8 mouse cellular contexts compared by ENCODE assay signal in genomic region chr10:74920853-74921567, GRCm38 (mm10). TPM values are rescaled to one million over a fixed set of nuclear protein-coding genes. Genes with fewer than 3 reads are reported as not detected.
DNase-seq lines count a peak whose midpoint lies in the region; ATAC-seq and TF ChIP-seq lines count a peak whose summit lies in the region.

No protein-coding gene starts in this region.

- peak; percentile 27 for DNase-seq in 3134 (ENCODE audit: extremely low read depth, insufficient read length, low spot score)
- DNase-seq in B cell, adult 2 months = peak; percentile 45 to 46
- peak; percentile 49 for DNase-seq in heart, postnatal 0 days (ENCODE audit: low spot score)
- DNase-seq in kidney, postnatal 25 days = peak; percentile 72 to 78
- no peak for DNase-seq in gastrocnemius, postnatal 36 days

- H3K36me3 ChIP-seq in heart, postnatal 0 days (replicated peaks; ENCODE audit: control insufficient read depth, insufficient read depth, low read length) = no peaks in the 10 kb centered on the region
- H3K36me3 ChIP-seq in small intestine, adult 2 months (ENCODE audit: control insufficient read depth, insufficient read depth, low read length) = no peaks in the 10 kb centered on the region

- whole genome bisulfite sequencing in heart, postnatal 0 days = 37% methylated on average over 17 of the region's 17 CpGs
- 16% methylated on average over 17 of the region's 17 CpGs for WGBS in small intestine, adult 2 months

- H3K9me3 ChIP-seq in heart, postnatal 0 days (replicated peaks; ENCODE audit: control insufficient read depth, low read length) = no peaks in the 10 kb centered on the region

- peak; percentile 83 for ATAC-seq in common myeloid progenitor, adult 5-6 weeks (replicated peaks; ENCODE audit: low read depth, poor library complexity, severe bottlenecking)
- peak; percentile 45; the same call in 1 of the 2 replicates for ATAC-seq in heart, postnatal 0 days (ENCODE audit: insufficient read depth, low read depth)
- peak; percentile 82 for ATAC-seq in megakaryocyte progenitor cell, adult 5-6 weeks (replicated peaks; ENCODE audit: poor library complexity)

- no peak for TF ChIP-seq EP300 in heart, postnatal 0 days (IDR thresholded peaks at IDR 0.05; ENCODE audit: low read depth)

- H3K27ac ChIP-seq in heart, postnatal 0 days (ENCODE audit: low read depth) = no peak overlapping the region
- no peak overlapping the region for H3K27ac ChIP-seq in small intestine, adult 2 months (ENCODE audit: insufficient read depth, low read depth, low read length)

- intact Hi-C loops in gastrocnemius, postnatal 36 days (cut with DNase I) = no loop called here

- no peak overlapping the region for H3K4me2 ChIP-seq in heart, postnatal 0 days (ENCODE audit: low read depth, low read length)

- no peak for TF ChIP-seq POLR2A in small intestine, adult 2 months (IDR thresholded peaks at IDR 0.05; ENCODE audit: low read depth, low read length)

- no peak overlapping the region for H3K4me3 ChIP-seq in heart, postnatal 0 days (ENCODE audit: low read depth, low read length)
- H3K4me3 ChIP-seq in small intestine, adult 2 months (ENCODE audit: low read depth, low read length) = no peak overlapping the region

- H3K27me3 ChIP-seq in heart, postnatal 0 days (ENCODE audit: control insufficient read depth, insufficient read depth, low read length) = peaks cover 16% of the 10 kb centered on the region; the same call in 1 of the 2 replicates
- no peaks in the 10 kb centered on the region for H3K27me3 ChIP-seq in small intestine, adult 2 months (ENCODE audit: control insufficient read depth, insufficient read depth, low read length)

- H3K9ac ChIP-seq in heart, postnatal 0 days (replicated peaks; ENCODE audit: low read depth, low read length) = no peak overlapping the region

- TF ChIP-seq CTCF in heart, postnatal 0 days (IDR thresholded peaks at IDR 0.05; ENCODE audit: low read depth) = peak; percentile 96
- TF ChIP-seq CTCF in small intestine, adult 2 months (IDR thresholded peaks at IDR 0.05; ENCODE audit: extremely low read depth, insufficient read length, insufficient replicate concordance, low read depth, low read length) = peak; percentile 81

- H3K4me1 ChIP-seq in heart, postnatal 0 days (ENCODE audit: control insufficient read depth, insufficient read depth) = no peaks in the 10 kb centered on the region
- peaks cover 4% of the 10 kb centered on the region; the same call in 1 of the 2 replicates for H3K4me1 ChIP-seq in small intestine, adult 2 months (ENCODE audit: control insufficient read depth, insufficient read depth, insufficient read length, low read length)

RNA-seq across cellular contexts. Expression of gene Gnaz, which starts 46.0 kb away (rescaled TPM):
- total RNA-seq in common myeloid progenitor, adult 5-6 weeks (2017) = 2.4 and 2.7 TPM in 2 replicates
- 2.1 and 2.4 TPM in 2 replicates for total RNA-seq in heart, postnatal 0 days (2014; rRNA removed; ENCODE audit: low replicate concordance)
- polyA plus RNA-seq in heart, postnatal 0 days (2015; fragmentation: Nextera tagmentation; extraction: Ambion mirVana) = 0.38 and 0.44 TPM in 2 replicates
- 0.17 TPM in 1 of 2 replicates, not detected in the other for total RNA-seq in megakaryocyte progenitor cell, adult 5-6 weeks (2015)
- 0.12 and 0.27 TPM in 2 replicates for total RNA-seq in megakaryocyte progenitor cell, adult 5-6 weeks (2017)
- 1.7 and 2.4 TPM in 2 replicates for polyA plus RNA-seq in small intestine, adult 2 months (2012; rRNA removed)
- under 1 TPM; 0.23 to 0.32 TPM for total RNA-seq in gastrocnemius, postnatal 36 days (2021)

Comparison
In these comparisons a context has a peak if more than half of its experiments do, and no peak if none do; other contexts are left out.
1. DNase-seq: peak in 3134 (single experiment), B cell, adult 2 months (2 of 2), heart, postnatal 0 days (single experiment) and kidney, postnatal 25 days (2 of 2); none in gastrocnemius, postnatal 36 days (0 of 2).
2. Peak in every context shown above with its lines, with median percentiles within 50 percentile points of each other: ATAC-seq.